Mouse (Mus musculus): ENCODE data around the gene Sertad4. TPM values are rescaled to one million over a fixed set of nuclear protein-coding genes. Genes with fewer than 3 reads are reported as not detected.

The Sertad4 gene
- polyA plus RNA-seq, 1 experiment from 2014 or later: 18.1 TPM

DNA sequence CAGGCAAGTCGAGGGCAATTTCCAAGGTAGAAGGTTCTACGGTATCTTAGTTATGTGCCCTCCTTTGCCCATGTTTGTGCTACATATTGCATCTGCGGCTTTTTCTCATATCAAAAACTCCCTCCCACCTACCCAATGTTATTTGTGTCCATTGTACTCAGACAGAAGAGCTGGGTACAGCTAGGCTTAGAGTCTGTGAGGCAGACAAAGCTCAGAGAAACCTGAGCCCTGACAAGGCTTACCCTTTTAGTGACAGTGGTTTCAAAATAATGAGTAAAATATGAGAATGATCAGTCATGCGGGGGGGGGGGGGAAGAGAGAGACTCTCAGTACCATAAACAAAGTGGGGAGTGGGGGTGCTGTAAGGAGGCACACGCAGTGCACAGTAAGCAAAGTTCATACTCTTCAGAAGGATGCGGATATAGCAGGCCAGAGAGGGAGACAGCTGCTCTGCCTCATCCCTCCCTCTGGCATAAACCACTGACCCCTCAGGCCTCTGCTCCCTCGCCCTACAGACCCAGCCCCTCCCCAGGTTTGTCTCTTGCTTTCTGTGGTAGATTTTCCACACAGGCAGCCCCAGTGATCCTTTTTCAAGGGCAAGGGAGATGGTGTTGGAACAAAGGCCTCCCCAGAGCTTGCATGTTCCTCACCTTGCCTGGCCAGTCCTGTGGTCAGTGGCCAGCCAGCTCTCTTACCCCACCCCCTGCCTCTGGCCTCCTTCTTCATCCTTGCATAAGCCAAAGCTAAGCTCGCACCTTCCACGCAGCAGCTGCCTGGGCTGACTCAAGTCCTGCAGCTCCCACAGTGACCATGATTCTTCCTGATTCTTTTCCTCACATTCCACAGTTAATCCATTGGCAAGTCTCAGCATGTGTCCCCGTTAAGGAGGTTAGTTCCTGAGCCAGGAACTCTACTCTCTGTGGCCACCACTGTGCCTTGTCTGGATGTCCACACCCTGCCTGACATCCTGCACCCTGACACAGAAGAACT is 49.1 kb downstream of the Sertad4 start:
- 0 out of 2 replicates have a peak, but pooled peaks have one; percentile 42 for ATAC-seq (ENCODE audit: insufficient number of reproducible peaks, low FRiP score)
- Histone ChIP-seq H3K9me3 (replicated peaks) (no peaks in the 10 kb centered on the region), H3K4me3 (no peak overlapping the region), H3K36me3 (no peaks in the 10 kb centered on the region), H3K9ac (no peak overlapping the region), H3K27ac (ENCODE audit: poor library complexity, severe bottlenecking) (no peak overlapping the region), H3K27me3 (replicated peaks) (no peaks in the 10 kb centered on the region), H3K4me1 (replicated peaks) (peaks cover 12% of the 10 kb centered on the region), H3K4me2 (no peak overlapping the region)
- WGBS: 56% methylated on average over 10 of the region's 10 CpGs

DNA sequence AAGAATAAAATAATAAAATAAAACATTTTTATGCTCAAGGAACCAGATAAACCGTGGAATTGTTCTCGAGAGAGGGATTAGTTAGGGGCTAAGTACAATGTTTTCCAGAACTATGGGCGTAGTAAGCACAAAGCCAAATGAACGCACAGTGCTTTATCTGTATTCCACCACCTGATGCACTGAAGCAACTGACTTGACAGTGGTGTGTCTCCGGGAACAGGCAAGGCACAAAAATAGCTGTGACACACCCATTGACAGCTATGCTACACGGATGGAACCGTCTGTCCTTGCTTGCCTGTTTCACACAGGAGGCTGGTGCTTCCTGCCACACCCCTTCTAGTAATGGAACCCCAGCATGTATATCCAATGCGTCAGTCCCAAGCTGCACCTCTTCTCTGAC is 55.2 kb downstream of the Sertad4 start:
- no peak overlapping the region for H3K9ac ChIP-seq
- ATAC-seq (ENCODE audit: insufficient number of reproducible peaks, low FRiP score): no peak
- no peaks in the 10 kb centered on the region for H3K36me3 ChIP-seq
- H3K9me3 ChIP-seq (replicated peaks): no peaks in the 10 kb centered on the region
- 64% methylated on average over 8 of the region's 8 CpGs for WGBS
- no peak overlapping the region for H3K27ac ChIP-seq (ENCODE audit: poor library complexity, severe bottlenecking)
- no peak overlapping the region for H3K4me3 ChIP-seq
- H3K4me1 ChIP-seq (replicated peaks): peaks cover 42% of the 10 kb centered on the region
- no peaks in the 10 kb centered on the region for H3K27me3 ChIP-seq (replicated peaks)
- no peak overlapping the region for H3K4me2 ChIP-seq

DNA sequence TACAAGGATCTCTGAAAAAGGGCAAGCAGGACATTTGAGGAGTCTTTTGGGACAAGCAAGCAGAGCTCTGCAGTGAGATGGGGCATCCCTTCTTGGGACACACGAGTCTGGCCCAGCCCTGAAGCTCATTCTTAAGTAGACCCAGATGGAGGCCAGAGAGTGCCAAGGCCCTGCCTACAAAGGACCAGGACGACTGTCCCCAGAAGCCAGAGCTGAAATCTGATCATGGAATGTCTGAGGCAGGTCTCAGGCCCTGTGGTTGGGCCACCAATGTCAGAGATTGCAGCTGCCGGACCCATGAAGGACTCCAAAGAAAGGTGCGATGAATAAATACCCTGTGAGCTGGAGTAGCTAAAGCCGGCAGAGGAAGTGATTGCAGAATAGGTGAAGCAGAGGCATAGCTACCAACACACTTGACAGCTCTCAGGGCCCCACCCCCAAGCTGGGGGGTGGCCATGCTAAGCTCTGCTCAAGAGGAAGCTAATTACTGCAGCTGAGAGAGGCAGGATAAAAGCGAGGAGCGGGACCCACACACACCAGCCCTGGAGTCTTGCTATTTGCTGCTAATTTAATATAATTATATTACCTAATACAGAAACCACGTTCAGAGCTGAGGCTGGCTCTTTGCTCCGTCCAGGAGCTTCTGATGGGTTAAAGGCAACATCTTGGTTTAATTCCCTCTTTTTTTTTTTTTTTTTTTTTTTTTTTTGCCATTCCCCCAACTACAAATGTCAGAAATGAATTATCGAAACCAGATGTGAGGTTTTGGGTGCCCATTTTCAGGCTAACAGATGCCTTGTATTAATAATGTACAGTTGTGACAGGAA is 56.2 kb downstream of the Sertad4 start:
- H3K9ac ChIP-seq: no peak overlapping the region
- no peak overlapping the region for H3K4me3 ChIP-seq
- H3K27ac ChIP-seq (ENCODE audit: poor library complexity, severe bottlenecking): no peak overlapping the region
- no peaks in the 10 kb centered on the region for H3K36me3 ChIP-seq
- H3K27me3 ChIP-seq (replicated peaks): no peaks in the 10 kb centered on the region
- 38% methylated on average over 10 of the region's 10 CpGs for WGBS
- ATAC-seq (ENCODE audit: insufficient number of reproducible peaks, low FRiP score): no peak
- H3K4me2 ChIP-seq: no peak overlapping the region
- peaks cover 42% of the 10 kb centered on the region for H3K4me1 ChIP-seq (replicated peaks)
- no peaks in the 10 kb centered on the region; the same call in 1 of the 2 replicates for H3K9me3 ChIP-seq (replicated peaks)

DNA sequence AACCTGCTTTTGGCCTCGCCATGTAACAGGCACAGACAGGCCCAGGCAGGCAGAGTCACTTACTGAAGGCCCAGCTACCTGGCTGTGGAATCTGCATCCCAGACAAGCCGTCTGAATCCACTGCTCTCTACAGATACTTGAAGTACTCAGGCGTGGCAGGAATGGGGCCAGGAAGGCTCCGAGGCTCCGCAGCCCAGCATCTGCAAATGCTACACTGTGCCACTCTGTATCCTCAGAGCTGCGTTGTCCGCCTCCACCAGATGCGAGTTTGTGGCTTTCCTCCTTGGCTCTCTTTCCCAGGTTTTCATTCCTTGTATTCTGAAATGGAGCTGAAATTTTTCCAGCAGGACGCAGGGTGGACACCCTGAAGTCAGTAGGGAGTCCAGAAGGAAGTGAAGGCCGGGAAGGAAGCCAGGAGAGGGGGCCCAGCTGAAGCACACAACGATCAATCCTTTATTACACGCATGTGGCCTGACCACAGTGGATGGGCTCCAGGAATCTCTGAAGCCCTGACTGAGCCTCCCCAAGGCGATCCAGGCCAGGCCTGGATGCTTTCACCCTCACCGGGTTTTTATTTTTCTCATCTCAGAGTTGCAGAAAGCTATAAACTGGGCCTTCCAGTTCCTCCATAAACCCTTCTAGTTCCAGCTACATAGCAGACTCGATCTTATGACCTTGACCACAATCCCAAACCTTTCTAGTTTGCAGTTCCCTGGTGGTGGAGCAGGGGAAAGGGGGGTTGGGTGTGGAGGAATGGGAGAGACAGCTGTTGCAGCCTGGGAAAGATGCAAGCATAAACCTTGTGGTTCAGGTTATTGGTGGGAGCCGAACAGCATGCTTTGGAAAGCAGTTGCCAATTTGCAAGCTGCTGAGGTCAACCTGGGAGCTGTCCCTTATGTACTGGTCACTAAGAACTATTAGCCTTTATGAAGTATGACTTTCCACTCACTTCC is 57.1 kb downstream of the Sertad4 start:
- Histone ChIP-seq H3K4me3 (no peak overlapping the region), H3K27me3 (replicated peaks) (no peaks in the 10 kb centered on the region), H3K4me2 (no peak overlapping the region), H3K36me3 (no peaks in the 10 kb centered on the region), H3K27ac (ENCODE audit: poor library complexity, severe bottlenecking) (0 out of 2 replicates have a peak overlapping the region, but pooled peaks have one; percentile 29), H3K9ac (no peak overlapping the region), H3K4me1 (replicated peaks) (peaks cover 42% of the 10 kb centered on the region), H3K9me3 (replicated peaks) (no peaks in the 10 kb centered on the region; the same call in 1 of the 2 replicates)
- no peak for ATAC-seq (ENCODE audit: insufficient number of reproducible peaks, low FRiP score)
- 71% methylated on average over 16 of the region's 16 CpGs for WGBS

DNA sequence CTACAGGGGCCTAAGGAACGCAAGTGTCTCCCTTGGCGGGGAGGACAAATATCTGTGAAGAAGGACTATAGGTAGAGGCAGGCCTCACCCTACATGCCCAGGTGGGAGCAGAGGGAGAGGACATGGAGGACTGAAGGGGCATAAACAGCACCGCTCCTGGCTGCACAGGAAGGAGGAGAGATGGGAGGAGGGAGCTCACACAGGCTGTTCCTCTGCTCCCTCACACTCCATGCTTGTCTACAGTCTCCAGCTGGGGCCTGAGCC is 58.6 kb downstream of the Sertad4 start:
- no peaks in the 10 kb centered on the region; the same call in 1 of the 2 replicates for H3K9me3 ChIP-seq (replicated peaks)
- H3K9ac ChIP-seq: 0 out of 2 replicates have a peak overlapping the region, but pooled peaks have one; percentile 44
- H3K4me2 ChIP-seq: peak overlapping the region; percentile 60
- H3K4me3 ChIP-seq: no peak overlapping the region
- 44% methylated on average over 3 of the region's 3 CpGs for WGBS
- no peak for ATAC-seq (ENCODE audit: insufficient number of reproducible peaks, low FRiP score)
- H3K36me3 ChIP-seq: no peaks in the 10 kb centered on the region
- peak overlapping the region; percentile 81 for H3K27ac ChIP-seq (ENCODE audit: poor library complexity, severe bottlenecking)
- H3K27me3 ChIP-seq (replicated peaks): no peaks in the 10 kb centered on the region
- H3K4me1 ChIP-seq (replicated peaks): peaks cover 45% of the 10 kb centered on the region

DNA sequence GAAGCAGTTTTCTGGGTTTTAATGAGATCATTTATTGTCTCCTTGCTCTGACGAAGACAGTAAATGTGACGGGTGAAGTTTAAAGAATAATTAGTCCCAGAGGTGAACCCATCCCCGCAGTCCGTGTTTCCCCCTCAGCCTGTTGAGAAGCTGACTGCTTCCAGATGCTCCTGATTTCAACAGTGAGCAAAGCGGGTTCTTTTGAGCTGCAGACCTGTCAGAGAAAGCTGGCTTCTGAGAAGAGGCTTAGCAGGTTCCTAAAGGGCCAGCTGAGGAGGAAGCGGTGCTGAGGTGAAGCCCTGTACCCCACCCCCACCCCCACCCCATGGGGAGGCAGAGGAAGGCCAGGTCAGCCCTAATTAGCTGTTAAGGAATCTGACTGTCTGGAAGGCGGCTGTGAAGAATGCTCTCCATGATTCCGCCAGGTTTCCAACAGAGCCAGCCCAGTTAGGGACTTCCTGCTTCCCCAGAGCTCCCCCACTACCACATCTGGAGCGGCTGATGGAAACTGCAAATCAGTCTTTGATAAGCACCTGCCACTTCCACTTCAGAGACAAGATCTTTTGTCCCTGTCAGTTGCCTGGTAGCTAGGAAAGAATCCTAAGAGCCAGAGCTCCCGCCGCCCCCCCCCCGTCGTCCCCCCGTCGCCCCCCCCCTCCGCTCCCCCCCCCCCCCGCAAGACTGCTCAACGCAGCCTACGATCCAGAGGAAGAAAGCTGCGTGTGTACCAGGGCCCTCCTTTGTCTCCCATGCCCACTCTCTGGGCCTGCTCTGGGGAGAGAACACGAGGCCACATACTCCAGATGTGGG is 59.1 kb downstream of the Sertad4 start:
- Histone ChIP-seq H3K9ac (peak overlapping the region; percentile 44; the same call in 1 of the 2 replicates), H3K36me3 (no peaks in the 10 kb centered on the region), H3K4me3 (peak overlapping the region; percentile 13; the same call in 1 of the 2 replicates), H3K4me1 (replicated peaks) (peaks cover 50% of the 10 kb centered on the region), H3K4me2 (peak overlapping the region; percentile 60), H3K27me3 (replicated peaks) (no peaks in the 10 kb centered on the region), H3K9me3 (replicated peaks) (no peaks in the 10 kb centered on the region; the same call in 1 of the 2 replicates), H3K27ac (ENCODE audit: poor library complexity, severe bottlenecking) (peak overlapping the region; percentile 81)
- 6% methylated on average over 12 of the region's 21 CpGs for WGBS
- peak; percentile 51 for ATAC-seq (ENCODE audit: insufficient number of reproducible peaks, low FRiP score)

DNA sequence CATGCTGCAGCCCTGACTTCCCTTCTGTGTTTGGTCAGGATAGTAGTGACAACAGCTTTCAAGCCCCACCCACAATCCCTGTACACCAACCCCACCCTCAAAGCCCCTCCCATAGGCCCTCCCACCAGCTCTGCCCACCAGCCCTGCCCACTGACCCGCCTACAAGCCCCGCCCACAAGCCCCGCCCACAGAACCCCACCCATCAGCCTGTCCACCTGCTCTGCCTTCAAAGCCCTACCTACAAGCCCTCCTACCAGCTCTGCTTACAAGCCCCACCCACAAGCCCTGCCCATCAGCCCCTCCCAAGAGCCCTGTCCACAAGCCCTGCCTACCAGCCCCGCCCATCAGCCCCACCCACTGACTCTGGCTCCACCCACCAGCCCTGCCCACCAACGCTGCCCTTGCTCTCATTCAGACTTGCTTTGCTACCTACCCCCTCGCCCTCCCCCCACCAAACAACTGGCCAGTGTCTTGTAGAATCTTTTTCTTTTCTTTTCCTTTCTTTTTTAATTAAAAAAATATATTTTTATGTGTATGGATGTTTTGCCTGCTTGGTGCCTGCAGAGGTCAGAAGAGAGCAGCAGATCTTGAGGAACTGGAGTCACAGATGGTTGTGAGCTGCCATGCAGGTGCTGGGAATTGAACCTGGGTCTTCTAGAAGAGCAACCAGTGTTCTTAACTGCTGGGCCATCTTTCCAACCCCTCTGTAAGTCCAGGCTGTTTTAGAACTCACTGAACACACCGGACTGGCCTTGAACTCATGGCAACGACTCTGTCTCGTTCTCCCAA is 60.4 kb downstream of the Sertad4 start:
- H3K4me1 ChIP-seq (replicated peaks): peaks cover 48% of the 10 kb centered on the region
- peak; percentile 26; the same call in 1 of the 2 replicates for ATAC-seq (ENCODE audit: insufficient number of reproducible peaks, low FRiP score)
- no peak overlapping the region for H3K27ac ChIP-seq (ENCODE audit: poor library complexity, severe bottlenecking)

More for the DNA sequence above, 60.4 kb downstream of the Sertad4 start:
- H3K9me3 ChIP-seq (replicated peaks): no peaks in the 10 kb centered on the region; the same call in 1 of the 2 replicates
- no peak overlapping the region for H3K4me3 ChIP-seq
- no peaks in the 10 kb centered on the region for H3K36me3 ChIP-seq
- H3K4me2 ChIP-seq: no peak overlapping the region
- H3K27me3 ChIP-seq (replicated peaks): no peaks in the 10 kb centered on the region
- 59% methylated on average over 9 of the region's 9 CpGs for WGBS
- H3K9ac ChIP-seq: no peak overlapping the region

All from heart, embryonic 12.5 days (tissue).